Mouse (Mus musculus) T-helper 17 cell (primary cell): Measurements from ENCODE around the gene Tshz2.
"Not testable (repeated sequence)": the region's sequence is repeated elsewhere in the genome, so short reads cannot be mapped to it uniquely, and the experiment has no call there.

Source experiments
- in situ Hi-C, 2 experiments: fragments of 300-600 bp; cut with MboI, MseI; formaldehyde crosslinking; loops; 1 replicate in 1 of 2; 2 replicates in 1 of 2; pipeline ENCODE4 v1.15.1; 2025; ENCODE audit warnings: high pct_unique_total_duplicates in 2 of 2

Tshz2 gene

DNA sequence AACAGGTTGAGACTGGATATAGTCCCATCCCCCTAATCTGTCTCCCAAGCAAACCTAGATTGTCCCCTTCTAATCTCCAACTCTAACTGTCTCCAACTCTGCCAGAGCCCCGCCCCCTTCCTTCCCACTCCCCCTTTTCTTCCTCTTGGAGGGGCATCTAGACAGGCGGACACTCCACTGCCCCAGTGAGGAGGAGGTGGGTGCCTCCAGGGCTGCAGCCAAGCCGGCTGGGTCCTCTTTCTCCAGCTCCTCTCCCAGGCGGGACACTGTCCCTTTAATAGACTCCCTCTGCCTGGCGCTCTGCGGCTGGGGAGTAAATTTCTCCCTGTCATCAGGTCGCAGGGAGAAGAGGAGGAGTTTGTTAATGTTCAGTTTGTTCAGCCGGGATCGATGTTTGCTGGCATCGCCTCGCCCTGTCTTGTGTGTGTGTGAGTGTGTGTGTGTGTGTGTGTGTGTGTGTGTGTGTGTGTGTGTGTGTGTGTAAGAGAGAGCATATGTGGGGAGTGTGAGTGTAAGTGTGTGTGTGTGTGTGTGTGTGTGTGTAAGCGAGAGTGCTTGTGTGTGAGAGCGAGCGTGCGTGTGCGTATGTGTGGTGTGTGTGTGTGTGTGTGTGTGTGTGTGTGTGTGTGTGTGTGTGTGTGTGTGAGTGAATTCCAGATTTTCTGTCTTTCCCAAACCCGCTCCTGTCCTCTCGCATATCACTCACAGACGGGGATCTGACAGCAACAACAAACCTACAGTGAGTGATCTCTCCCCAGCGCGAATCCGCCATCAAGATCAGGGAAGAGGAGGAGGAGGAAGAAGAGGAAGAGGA is at the start of gene Tshz2:
TSS of gene Tshz2 (plus strand) at position 676 of the 814 bp plus-strand sequence.
- in situ Hi-C loops, result no loop called here

DNA sequence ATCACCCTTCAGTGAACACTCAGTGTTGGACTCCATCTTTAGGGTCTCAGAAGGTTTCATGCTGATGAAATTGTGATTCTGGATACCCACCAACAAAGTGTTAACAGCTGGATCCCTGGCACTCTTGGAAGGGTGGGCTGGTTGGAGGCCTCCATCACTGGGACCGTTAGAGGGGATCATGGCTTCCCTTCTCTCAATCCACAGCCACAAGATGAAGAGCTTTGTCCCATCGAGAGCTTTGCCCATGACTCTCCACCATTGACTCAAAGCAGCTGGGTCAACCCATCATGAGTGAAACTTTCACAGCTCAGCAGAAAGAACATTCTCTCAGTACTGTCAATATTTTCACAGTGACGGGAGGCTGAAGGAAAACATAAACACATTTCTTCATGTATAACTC is 49.3 kb upstream of the Tshz2 start:
- in situ Hi-C loops, result no loop called here

DNA sequence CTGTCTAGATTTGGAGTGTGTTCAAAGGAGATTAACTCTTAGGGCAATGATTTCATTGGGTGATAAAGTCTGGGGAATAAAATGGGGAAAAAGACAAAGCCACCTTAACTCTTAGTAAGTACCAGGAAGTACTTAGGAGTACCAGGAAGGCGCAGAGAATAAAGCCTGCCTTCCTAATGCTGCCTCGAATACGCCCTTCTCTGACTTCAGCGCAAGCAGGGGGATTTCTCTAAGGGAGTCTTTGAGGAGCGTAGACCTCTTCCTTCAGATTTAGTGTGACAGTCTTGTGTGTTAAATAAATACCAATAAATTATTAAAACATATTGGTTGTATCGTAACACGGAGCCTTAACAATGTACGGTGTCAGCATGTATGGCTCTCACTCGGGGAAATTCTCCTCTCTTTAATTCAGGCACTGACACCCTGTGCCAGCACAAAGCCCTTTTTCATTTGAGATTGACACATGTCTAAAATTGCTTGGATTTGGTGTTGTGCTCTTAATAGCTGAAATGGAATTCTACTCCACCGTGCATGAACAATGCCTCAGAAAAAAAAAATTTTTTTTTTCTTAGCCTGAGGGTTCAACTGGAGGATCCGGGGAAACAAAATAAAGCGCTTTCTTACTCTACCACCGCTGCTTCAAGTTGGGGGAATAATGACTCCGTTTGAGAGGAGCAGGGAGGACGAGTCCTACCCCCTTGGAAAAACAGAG is 47.9 kb upstream of the Tshz2 start:
- in situ Hi-C loops, result no loop called here

DNA sequence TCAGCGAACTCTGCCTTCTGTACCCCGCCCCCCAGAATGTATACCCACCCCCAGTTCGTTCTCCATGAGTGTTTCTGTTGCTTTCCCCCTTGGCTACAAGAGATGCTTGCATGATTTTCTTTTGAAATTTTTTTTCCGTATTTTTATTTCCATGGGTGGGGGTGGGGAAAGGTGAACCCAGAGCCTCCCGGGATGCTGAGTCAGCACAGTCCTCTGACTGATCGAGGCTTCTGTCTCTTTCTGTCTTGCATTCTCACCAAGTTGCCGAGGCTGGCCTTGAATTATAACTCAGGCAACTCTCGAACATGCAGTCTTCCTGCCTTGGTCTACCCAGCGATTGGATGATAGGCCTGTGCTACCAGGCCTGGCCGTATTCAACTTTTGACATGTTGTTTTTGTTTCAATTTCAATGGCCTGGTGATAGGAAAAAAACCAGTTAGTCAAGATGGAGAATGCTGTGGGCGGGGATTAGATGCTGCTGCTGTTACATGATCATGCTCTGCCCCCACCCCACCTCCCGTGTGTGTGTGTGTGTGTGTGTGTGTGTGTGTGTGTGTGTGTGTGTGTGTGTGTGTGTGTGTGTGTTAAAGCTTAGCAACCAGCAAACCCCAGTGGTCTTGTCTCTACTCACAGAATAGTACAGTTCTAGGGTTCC is 47.1 kb upstream of the Tshz2 start:
- in situ Hi-C loops, result no loop called here

DNA sequence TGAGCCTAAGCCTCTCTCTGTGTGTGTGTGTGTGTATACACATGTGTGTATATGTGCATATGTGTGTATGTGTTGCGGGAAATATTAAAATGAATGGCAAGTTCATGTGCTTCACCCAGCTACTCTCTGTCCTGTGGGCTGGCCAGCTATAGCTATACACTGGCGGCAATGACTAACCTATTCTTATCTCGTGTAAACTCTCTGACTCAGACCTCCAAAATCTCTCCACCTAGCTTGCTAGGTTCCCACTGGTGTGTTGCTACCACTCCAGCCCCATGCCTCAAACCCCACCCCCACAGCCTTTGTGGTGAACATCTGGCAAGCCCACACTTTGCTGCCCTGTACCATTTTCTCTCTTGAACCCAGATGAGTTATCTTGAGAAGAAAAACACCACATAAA is 46.1 kb upstream of the Tshz2 start:
- in situ Hi-C loops, result no loop called here

DNA sequence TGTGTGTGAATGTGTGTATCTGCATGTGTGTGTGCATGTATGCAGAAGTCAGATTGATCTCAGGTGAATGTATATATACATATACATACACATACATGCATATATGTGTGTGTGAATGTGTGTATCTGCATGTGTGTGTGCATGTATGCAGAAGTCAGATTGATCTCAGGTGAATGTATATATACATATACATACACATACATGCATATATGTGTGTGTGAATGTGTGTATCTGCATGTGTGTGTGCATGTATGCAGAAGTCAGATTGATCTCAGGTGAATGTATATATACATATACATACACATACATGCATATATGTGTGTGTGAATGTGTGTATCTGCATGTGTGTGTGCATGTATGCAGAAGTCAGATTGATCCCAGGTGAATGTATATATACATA is 45.2 kb upstream of the Tshz2 start, which contains the start of gene Gm11011:
TSS of gene Gm11011 (minus strand) at position 101 of the 400 bp plus-strand sequence.
- in situ Hi-C loops, result not testable (repeated sequence)

DNA sequence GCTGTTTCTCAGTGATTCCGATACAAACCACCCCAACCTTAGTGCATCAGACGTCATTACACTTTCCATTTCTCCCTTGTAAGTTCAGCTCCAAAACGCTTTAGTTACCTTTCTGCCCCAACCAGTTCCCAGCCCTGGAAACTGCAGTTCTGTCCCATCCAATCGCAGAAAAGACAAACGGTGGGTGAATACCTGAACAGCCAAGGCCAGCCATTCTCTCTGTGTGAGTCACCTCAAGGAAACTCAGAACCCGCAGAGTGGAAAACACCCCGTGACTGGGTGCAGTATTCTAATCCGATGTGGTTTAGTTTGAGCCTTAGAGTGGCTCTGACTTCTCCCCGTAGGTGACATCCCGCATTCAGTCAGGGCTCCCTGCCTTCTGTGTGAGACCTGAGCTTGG is 43.1 kb upstream of the Tshz2 start:
- in situ Hi-C loops, result no loop called here

DNA sequence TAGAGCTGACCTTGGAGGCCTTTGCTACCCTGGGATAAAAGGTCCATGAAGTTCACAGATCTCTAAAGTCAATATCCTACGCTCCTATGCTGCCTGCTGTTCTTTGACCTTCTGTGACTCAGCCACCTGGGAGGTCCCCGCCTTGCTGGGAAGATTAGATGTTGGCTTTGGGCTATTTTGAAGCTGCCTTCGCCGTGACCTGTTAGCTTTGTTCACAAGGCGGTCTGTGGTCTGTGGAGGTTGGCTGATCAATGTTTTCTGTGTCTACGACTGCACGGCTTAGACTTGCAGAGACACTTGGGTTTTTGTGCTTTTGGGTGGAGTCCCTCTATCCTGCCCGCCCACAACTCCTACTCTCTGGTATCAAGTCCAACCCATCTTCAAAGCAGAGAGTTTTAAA is 42.4 kb upstream of the Tshz2 start:
- in situ Hi-C loops, result no loop called here

DNA sequence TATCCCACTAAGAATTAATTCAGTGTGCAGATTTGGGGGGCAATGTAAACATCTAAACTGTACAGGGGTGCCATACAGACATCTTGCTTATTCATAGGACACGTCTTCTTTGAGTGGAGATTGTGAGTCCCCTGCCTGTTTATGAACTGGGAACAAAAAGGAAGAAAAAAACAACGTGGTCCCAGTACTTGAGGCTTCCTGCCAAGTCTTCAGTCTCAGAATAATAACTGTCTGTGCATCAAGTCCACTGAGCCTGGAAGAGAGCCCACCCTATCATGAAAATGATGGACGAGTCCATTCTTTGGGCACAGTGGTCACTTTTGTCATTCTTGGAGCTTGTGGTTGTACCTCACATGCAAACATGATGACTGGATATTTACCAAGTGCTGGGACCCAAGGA is 39.1 kb upstream of the Tshz2 start:
- in situ Hi-C loops, result no loop called here

DNA sequence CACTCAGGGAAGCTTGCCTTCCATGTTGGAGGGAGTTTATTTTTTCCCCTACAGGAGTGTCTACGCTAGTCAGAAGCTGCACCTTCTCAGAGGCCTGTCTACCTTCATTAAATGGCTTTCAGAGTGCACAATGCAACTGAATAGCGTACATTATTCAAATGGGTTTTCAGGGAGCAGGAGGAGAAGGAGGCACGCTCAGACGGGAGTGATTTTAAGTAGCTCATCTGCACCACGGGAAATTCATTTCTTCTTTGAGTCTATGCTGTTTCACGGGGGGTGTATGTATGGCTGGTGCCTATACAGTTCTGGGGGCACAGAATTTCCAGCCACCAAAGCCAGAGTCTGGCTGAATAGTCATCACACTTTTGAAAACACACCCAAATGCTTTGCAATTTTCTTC is 35.5 kb upstream of the Tshz2 start:
- in situ Hi-C loops, result no loop called here

DNA sequence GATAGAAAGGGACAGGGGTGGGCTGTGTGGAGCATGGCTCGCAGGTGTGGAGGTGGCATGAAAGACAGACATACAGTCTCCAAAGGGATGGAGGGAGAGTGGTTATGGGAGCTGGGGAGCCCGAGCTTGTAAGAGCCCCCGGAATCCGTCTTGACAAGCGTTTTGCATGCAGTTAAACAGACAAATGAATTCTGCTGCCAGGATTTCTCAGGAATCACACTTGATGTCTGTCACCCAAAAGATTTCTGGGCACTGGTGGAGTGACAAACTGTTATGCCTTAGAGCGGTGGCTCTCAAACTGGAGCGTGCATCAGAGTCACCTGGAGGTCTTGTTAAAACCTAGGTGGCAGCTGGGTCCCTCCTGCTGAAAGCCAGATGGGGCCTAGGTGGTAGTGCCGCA is 34.8 kb upstream of the Tshz2 start:
- in situ Hi-C loops, result no loop called here

DNA sequence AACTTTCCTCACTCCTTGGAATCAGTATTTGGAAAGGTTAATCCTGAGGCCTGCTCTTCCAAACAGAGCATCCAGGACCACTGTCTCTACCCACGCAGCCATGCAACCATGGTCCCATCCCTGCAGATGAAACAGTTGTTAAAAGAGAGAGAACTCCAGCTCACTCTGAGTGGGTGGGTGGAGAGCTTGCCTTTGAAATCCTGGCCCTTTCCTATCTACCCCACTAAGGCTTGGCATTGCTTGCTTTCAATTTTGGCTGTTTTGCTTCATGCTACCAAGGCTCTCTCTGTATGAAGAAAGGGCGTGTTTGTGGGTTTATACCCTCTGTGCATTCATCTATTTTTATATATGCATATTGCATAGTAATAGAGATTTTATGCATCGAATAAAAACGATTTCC is 33.2 kb upstream of the Tshz2 start:
- in situ Hi-C loops, result no loop called here

DNA sequence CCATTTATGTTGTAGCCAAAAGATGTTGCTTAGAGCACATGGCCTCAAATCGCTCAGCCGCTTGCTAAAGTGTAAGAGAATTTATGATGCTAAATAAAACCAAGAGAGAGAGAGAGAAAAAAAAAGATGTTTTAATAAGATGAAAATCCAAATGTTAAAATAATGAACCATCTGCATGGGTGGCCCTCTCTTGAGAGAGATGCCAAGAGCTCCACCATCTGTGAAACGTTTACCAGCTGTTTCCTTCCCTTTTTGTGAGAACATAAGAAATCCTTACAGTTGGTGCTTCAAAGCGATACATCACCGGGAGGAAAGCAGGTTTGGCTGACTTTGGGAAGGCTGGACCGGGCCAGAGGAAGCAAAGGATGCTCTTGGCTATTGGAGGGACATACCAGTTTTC is 32.6 kb upstream of the Tshz2 start:
- in situ Hi-C loops, result no loop called here

DNA sequence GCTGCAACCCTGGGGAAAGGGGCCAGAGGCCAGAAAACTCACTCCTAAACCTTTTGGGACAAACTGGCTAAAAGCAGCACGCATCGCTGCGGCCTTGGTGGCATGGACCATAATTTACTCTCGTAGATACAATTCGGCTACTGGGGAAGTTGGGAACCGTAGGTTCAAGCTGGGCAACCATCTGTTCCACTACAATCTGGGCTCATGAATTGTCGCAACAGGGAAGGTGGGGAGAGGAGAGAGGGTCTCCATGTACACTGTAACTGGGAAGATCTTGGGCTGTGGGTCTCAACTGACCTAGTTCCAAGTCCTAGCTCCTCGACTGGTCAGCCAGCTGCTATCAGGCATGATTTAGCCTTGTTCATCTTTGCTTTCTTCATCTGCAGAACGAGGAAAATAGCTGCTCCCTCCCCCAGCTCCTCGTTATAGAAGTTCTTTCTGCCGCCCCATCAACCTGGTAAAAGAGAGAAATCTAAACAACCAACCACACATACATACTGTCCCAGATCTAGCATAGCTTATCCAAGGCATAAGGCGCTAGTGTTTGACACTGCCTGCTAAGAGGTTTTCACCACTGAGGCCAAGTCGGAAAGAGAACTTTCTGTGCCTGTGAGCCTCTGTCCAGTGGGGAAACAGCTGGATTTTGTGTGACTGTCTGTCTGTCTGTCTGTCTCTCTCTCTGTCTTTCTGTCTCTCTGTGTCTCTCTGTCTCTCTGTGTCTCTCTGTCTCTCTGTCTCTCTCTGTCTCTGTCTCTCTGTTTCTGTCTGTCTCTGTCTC is 25.7 kb upstream of the Tshz2 start:
- in situ Hi-C loops, result no loop called here

DNA sequence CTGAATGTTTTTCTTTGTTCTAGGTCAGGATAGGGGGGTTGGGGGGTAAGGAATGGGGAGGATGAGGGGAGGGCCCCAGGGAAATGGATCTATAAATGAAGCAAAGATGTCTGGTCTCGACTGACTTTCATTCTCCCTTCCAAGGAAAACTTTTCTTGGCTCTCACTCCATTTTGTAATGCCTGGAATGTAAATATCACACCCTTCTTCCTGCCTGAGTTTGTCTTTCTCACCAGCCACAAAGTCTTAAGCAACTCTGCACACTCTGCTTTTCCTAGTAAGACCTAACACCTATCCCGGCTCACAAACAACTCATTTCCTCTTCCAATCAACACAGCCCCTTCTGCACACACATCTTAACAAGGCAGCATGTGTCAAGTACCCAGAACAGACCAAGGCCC is 25.0 kb upstream of the Tshz2 start:
- in situ Hi-C loops, result no loop called here

DNA sequence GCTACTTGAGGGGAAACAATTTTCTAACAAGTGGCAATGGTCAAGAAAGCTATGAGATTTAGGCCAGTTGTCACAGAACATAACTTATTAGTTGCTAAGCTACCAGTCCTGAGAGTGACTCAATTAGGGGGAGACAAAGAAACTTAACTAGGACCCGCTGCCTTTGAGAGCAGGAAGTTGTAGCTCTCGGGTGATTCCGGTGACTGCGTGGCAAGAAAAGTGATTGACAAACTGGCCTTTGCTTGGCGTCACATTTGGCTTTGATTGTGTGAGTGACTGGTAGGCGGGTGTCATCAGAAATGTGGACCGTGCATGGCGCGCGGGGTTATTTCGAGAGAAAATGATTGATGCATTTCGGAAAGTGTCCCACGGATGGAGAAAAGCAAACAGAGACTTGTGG is 22.9 kb upstream of the Tshz2 start:
- in situ Hi-C loops, result no loop called here

DNA sequence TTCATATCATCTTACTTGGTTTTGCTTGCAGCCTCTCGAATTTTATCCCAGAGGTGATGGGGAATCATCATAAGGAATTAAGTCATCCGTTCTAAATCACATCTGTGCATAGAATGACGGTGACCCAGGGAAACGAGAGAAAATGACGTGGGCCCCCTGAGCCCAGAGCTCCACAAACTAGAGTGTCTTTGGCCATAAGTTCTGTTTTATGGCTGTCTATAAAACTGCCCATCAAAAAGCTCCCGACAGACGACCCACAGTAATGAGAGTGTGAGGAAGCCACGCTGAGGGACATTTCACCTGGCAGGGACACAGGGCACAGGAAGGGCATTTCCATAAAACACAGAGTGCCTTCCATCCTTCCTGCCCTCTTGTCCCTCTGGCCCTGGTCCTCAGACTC is 21.9 kb upstream of the Tshz2 start:
- in situ Hi-C loops, result no loop called here

DNA sequence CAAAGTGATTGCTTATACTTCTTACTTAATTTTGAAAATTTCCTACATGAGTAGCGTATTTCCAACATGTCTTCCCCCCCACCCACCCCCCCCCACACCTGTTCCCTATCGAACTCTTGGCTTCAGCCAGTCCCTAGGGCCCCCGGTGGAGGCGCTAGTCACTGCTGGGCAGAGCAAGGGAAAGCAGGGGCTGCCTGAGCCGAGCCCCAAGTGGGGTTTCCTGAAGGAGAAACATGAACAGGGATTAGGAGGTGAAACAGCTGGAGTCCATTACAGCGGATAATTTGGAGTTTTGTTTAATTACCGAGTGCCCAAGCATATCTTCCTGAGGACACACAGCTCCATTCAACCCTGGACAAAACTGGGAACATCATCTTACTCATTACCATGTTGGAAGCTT is 21.3 kb upstream of the Tshz2 start:
- in situ Hi-C loops, result no loop called here

DNA sequence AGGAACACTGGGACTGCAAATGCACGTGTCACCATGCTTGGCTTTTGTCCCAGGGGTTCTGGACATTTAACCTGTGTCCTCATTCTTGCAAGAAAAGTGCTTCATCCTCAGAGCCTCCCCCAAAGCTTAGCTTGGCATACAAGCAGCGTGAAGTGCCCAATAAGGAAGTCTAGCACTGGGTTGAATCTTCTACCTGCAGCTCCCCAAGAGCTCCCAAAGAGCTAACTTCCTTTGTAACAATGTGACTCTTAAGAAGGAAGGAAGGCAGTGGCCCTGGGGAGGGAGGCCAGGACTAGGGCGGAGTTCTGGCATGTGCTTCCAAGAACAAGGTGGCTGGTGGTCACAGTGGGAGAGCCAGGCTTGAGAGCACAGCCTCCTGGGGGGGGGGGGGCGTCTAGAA is 18.1 kb upstream of the Tshz2 start:
- in situ Hi-C loops, result no loop called here

DNA sequence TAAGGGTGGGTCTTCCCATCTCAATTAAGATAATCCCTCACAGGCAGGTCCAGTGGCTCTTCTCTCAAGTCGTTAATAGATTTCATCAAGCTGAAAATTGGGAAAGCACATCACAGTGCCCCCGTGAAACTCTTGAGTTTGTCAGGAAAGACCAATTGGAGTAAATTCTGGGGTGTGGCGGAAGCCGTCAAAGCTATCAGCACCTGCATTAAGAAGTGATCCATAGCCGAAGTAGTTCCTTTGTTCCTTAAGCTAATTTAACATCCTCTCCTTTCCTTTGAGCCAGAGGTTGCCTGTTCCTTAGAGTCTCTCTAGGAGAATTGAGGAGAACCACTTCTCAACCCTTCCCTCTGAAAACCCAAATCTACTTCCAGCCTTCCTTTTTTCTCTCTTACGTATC is 16.8 kb upstream of the Tshz2 start:
- in situ Hi-C loops, result no loop called here

DNA sequence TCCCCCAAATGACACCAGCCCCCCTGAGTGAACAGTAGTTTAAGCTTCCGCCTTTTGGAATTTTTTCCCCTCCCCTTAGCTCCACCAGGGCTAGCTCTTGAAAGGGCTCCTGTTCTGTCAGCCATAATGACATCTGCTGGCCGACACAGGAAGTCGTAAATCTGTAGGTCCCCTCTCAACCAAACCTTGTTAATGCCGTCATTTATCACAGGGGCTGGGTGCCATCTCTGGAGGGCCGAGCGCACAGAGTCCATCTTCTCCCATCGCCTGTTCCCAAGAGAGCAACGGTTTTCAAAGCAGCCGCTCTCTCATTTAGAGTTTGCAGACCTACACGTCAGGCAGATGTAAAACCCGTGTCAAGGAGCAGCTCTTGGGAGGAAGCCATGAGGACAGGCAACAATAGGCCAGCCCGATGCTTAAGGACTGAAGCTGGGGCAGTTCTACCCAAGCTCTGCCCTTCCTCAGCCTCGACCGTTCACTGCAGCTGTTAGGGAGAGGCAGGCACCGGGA is 11.6 kb upstream of the Tshz2 start:
- in situ Hi-C loops, result no loop called here

DNA sequence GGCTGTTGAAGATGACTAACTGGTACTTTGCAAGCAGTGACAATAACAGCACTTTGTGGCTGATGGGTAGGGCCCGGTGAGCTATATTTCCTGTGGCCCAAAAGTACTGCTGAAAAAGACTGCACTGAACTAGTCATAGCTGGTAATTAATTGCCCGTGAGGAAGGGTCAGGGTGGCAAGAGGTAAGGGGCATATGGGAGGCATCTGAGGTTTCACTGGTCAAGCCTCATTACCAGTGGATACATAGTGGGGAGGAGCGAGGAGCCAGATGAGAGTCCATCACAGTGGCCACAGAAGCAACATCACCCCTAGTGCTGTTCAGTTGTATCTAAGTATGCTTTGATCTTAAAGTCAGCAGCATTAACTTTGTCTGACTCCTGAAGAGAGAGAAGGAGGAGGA is 2.7 kb upstream of the Tshz2 start:
- in situ Hi-C loops, result no loop called here
